Mouse (Mus musculus): ENCODE measurements around the gene Kif26b.

- TF ChIP-seq CTCF (IDR thresholded peaks at IDR 0.05), result no peak
- TF ChIP-seq EP300 (IDR thresholded peaks at IDR 0.05), result no peak
Observed at GRCm38 (mm10) chr1:178486828-178487227, 42.1 kb upstream of the Kif26b start.
